Mouse (Mus musculus): ENCODE data around the gene Dnmt3a. TPM values are rescaled to one million over a fixed set of nuclear protein-coding genes. Genes with fewer than 3 reads are reported as not detected.

Dnmt3a gene
- polyA plus RNA-seq, 1 experiment from 2014 or later = 109 TPM

- peak; percentile 13 for ATAC-seq (ENCODE audit: low FRiP score, low read depth)
- WGBS = 6% methylated on average over 34 of the region's 45 CpGs
Measured at GRCm38 (mm10) chr12:3890753-3891751, 85.2 kb downstream of the Dnmt3a start.

GRCm38 (mm10) chr12:3891779-3892239 lies 86.0 kb downstream of the Dnmt3a start:
- H3K4me1 ChIP-seq (replicated peaks) = peaks cover 66% of the 10 kb centered on the region

More at GRCm38 (mm10) chr12:3890753-3891751, 85.2 kb downstream of the Dnmt3a start:
- Histone ChIP-seq H3K36me3 (peaks cover 5% of the 10 kb centered on the region; the same call in 1 of the 2 replicates), H3K27me3 (no peaks in the 10 kb centered on the region), H3K27ac (replicated peaks) (peak overlapping the region; percentile 64), H3K4me1 (replicated peaks) (peaks cover 73% of the 10 kb centered on the region), H3K9ac (peak overlapping the region; percentile 22), H3K9me3 (no peaks in the 10 kb centered on the region), H3K4me3 (peak overlapping the region; percentile 36), H3K4me2 (peak overlapping the region; percentile 65)

GRCm38 (mm10) chr12:3892240-3893059 lies 86.6 kb downstream of the Dnmt3a start:
- H3K27ac ChIP-seq (replicated peaks) = peak overlapping the region; percentile 58
- no peak for ATAC-seq (ENCODE audit: low FRiP score, low read depth)
- H3K4me1 ChIP-seq (replicated peaks) = peaks cover 59% of the 10 kb centered on the region
- peak overlapping the region; percentile 17; the same call in 1 of the 2 replicates for H3K9ac ChIP-seq
- peak overlapping the region; percentile 65 for H3K4me2 ChIP-seq
- H3K4me3 ChIP-seq = peak overlapping the region; percentile 36
- H3K9me3 ChIP-seq = no peaks in the 10 kb centered on the region
- H3K36me3 ChIP-seq = peaks cover 18% of the 10 kb centered on the region
- 7% methylated on average over 15 of the region's 15 CpGs for WGBS
- no peaks in the 10 kb centered on the region for H3K27me3 ChIP-seq

More at GRCm38 (mm10) chr12:3891779-3892239, 86.0 kb downstream of the Dnmt3a start:
- H3K9ac ChIP-seq = peak overlapping the region; percentile 17
- no peaks in the 10 kb centered on the region for H3K9me3 ChIP-seq
- H3K27me3 ChIP-seq = no peaks in the 10 kb centered on the region
- H3K4me2 ChIP-seq = peak overlapping the region; percentile 65
- H3K36me3 ChIP-seq = peaks cover 12% of the 10 kb centered on the region
- H3K27ac ChIP-seq (replicated peaks) = peak overlapping the region; percentile 58
- ATAC-seq (ENCODE audit: low FRiP score, low read depth) = no peak
- 2% methylated on average over 15 of the region's 18 CpGs for WGBS
- peak overlapping the region; percentile 36 for H3K4me3 ChIP-seq

- H3K9me3 ChIP-seq = no peaks in the 10 kb centered on the region
- H3K4me3 ChIP-seq = no peak overlapping the region
- 61% methylated on average over 6 of the region's 6 CpGs for WGBS
- no peak for ATAC-seq (ENCODE audit: low FRiP score, low read depth)
- H3K4me1 ChIP-seq (replicated peaks) = peaks cover 51% of the 10 kb centered on the region
- no peaks in the 10 kb centered on the region for H3K27me3 ChIP-seq
- H3K36me3 ChIP-seq = peaks cover 22% of the 10 kb centered on the region
- no peak overlapping the region for H3K9ac ChIP-seq
- 0 out of 2 replicates have a peak overlapping the region, but pooled peaks have one; percentile 58 for H3K27ac ChIP-seq (replicated peaks)
- peak overlapping the region; percentile 65 for H3K4me2 ChIP-seq
Measured at GRCm38 (mm10) chr12:3893335-3893734, 87.5 kb downstream of the Dnmt3a start.

DNA sequence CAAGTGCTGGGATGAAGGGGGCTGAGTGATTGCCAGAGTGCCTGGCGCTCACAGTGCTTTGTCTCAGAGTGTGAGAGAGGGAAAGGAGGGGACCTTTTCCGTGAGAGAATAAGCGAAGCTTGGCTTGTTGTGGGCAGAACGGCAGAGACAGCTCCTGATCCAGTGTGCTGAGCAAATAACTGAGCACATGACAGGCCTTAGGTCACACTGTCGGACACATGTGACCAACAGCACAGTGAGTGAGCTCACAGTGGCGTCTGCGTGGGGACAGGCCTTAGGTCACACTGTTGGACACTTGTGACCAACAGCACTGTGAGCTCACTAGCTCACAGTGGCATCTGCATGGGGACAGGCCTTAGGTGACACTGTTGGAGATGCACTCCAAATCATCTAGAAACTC lies 88.7 kb downstream of the Dnmt3a start:
- no peaks in the 10 kb centered on the region for H3K27me3 ChIP-seq
- no peaks in the 10 kb centered on the region for H3K9me3 ChIP-seq
- ATAC-seq (ENCODE audit: low FRiP score, low read depth) = no peak
- 62% methylated on average over 7 of the region's 7 CpGs for WGBS
- peaks cover 39% of the 10 kb centered on the region for H3K4me1 ChIP-seq (replicated peaks)
- peaks cover 34% of the 10 kb centered on the region for H3K36me3 ChIP-seq
- H3K9ac ChIP-seq = no peak overlapping the region
- no peak overlapping the region for H3K4me3 ChIP-seq
- H3K4me2 ChIP-seq = no peak overlapping the region
- no peak overlapping the region for H3K27ac ChIP-seq (replicated peaks)

GRCm38 (mm10) chr12:3897057-3897545 lies 91.3 kb downstream of the Dnmt3a start:
- H3K36me3 ChIP-seq = peaks cover 55% of the 10 kb centered on the region
- no peak for ATAC-seq (ENCODE audit: low FRiP score, low read depth)
- no peak overlapping the region for H3K9ac ChIP-seq
- no peaks in the 10 kb centered on the region for H3K9me3 ChIP-seq
- peaks cover 15% of the 10 kb centered on the region for H3K4me1 ChIP-seq (replicated peaks)
- H3K4me3 ChIP-seq = no peak overlapping the region
- H3K27ac ChIP-seq (replicated peaks) = no peak overlapping the region
- WGBS = 87% methylated on average over 9 of the region's 9 CpGs
- H3K27me3 ChIP-seq = no peaks in the 10 kb centered on the region
- no peak overlapping the region for H3K4me2 ChIP-seq

DNA sequence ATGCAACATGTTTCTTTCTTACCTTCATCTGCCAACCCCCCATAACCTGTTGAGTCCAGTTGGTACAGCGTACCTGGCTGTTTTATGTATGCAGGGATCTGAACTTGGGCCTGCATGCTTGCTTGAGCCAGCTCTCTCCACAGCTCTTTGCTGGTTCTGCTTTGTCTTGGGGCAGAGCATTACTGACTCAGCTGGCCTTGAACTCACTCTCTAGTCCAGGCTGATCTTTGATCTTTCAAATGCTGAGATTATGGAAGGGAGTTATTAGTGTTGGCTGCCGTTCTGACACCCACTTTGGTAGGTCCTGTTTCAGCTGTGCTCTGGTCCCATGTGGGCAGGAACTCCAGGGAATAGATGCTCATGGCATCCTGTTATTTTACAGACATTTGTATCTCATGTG lies 93.0 kb downstream of the Dnmt3a start:
- no peak overlapping the region for H3K27ac ChIP-seq (replicated peaks)
- no peak overlapping the region for H3K9ac ChIP-seq
- peaks cover 69% of the 10 kb centered on the region for H3K36me3 ChIP-seq
- H3K9me3 ChIP-seq = no peaks in the 10 kb centered on the region
- 95% methylated on average over 2 of the region's 2 CpGs for WGBS
- no peak overlapping the region for H3K4me2 ChIP-seq
- ATAC-seq (ENCODE audit: low FRiP score, low read depth) = no peak
- no peaks in the 10 kb centered on the region for H3K27me3 ChIP-seq
- no peaks in the 10 kb centered on the region; the same call in 1 of the 2 replicates for H3K4me1 ChIP-seq (replicated peaks)
- no peak overlapping the region for H3K4me3 ChIP-seq

DNA sequence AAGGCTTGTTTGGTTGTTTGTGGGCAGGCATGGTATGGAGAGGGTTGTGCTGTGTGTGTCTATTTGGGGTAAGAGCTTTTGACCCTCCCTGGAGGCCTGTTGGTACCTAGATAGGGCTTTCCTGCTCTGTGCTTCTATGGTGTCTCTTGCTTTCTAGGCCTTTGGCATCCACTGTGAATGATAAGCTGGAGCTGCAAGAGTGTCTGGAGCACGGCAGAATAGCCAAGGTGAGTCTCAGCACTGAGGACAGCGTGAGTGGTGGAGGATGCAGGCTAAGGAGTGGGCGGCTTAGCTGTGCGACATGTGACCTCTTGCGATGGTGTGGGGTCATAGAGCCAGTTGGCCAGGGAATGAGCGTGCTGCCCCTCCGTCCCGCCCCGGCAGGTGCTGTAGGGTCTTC lies 99.6 kb downstream of the Dnmt3a start:
- Histone ChIP-seq H3K4me2 (no peak overlapping the region), H3K4me3 (no peak overlapping the region), H3K27ac (replicated peaks) (no peak overlapping the region), H3K9me3 (no peaks in the 10 kb centered on the region), H3K36me3 (peaks cover 74% of the 10 kb centered on the region), H3K27me3 (no peaks in the 10 kb centered on the region), H3K4me1 (replicated peaks) (no peaks in the 10 kb centered on the region), H3K9ac (no peak overlapping the region)
- ATAC-seq (ENCODE audit: low FRiP score, low read depth) = no peak
- 96% methylated on average over 9 of the region's 9 CpGs for WGBS

- H3K4me2 ChIP-seq = no peak overlapping the region
- peaks cover 70% of the 10 kb centered on the region for H3K36me3 ChIP-seq
- no peak overlapping the region for H3K27ac ChIP-seq (replicated peaks)
- no peak for ATAC-seq (ENCODE audit: low FRiP score, low read depth)
- no peaks in the 10 kb centered on the region for H3K9me3 ChIP-seq
- no peaks in the 10 kb centered on the region for H3K4me1 ChIP-seq (replicated peaks)
- no peak overlapping the region for H3K4me3 ChIP-seq
- no peak overlapping the region for H3K9ac ChIP-seq
- no peaks in the 10 kb centered on the region for H3K27me3 ChIP-seq
Measured at GRCm38 (mm10) chr12:3906308-3906707, 100.5 kb downstream of the Dnmt3a start.

DNA sequence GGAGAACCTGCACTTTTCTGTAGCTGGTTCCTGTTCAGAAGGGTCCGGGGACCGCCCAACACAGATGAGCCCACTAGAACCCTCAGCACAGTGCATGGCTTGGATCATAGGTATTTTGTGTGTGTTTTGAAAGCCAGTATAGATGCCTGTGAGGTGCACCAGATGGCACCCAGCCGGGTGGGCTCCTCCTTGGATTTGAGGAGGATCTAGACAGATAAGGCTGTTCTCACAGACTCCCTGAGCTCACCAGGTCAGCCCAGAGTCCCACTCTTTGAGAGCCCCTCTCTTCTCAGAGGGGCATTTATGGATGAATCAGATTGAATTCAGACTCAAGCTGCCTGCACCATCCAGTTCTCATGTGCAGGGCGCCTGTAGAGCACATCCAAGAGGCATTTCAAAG lies 101.2 kb downstream of the Dnmt3a start:
- H3K36me3 ChIP-seq = peaks cover 63% of the 10 kb centered on the region
- no peaks in the 10 kb centered on the region for H3K9me3 ChIP-seq
- no peak for ATAC-seq (ENCODE audit: low FRiP score, low read depth)
- no peaks in the 10 kb centered on the region for H3K27me3 ChIP-seq
- no peak overlapping the region for H3K4me2 ChIP-seq
- no peaks in the 10 kb centered on the region for H3K4me1 ChIP-seq (replicated peaks)
- no peak overlapping the region for H3K27ac ChIP-seq (replicated peaks)
- 85% methylated on average over 4 of the region's 4 CpGs for WGBS
- no peak overlapping the region for H3K4me3 ChIP-seq
- H3K9ac ChIP-seq = no peak overlapping the region

DNA sequence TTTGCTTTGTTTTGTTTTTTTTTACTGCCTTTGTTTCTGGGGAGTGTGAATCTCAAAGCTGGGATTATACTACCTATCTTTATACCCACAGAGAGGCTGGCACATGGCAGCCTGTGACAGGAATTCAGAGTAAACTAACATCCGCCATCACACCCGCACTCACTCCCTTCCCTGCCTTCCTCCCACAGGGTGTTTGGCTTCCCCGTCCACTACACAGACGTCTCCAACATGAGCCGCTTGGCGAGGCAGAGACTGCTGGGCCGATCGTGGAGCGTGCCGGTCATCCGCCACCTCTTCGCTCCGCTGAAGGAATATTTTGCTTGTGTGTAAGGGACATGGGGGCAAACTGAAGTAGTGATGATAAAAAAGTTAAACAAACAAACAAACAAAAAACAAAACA lies 101.6 kb downstream of the Dnmt3a start:
- Histone ChIP-seq H3K9me3 (no peaks in the 10 kb centered on the region), H3K4me3 (no peak overlapping the region), H3K9ac (no peak overlapping the region), H3K4me1 (replicated peaks) (no peaks in the 10 kb centered on the region), H3K27ac (replicated peaks) (no peak overlapping the region), H3K27me3 (no peaks in the 10 kb centered on the region), H3K4me2 (no peak overlapping the region), H3K36me3 (peaks cover 59% of the 10 kb centered on the region)
- no peak for ATAC-seq (ENCODE audit: low FRiP score, low read depth)
- 74% methylated on average over 13 of the region's 13 CpGs for WGBS
